7 mouse cellular contexts compared by ENCODE assay signal in the genomic region with DNA sequence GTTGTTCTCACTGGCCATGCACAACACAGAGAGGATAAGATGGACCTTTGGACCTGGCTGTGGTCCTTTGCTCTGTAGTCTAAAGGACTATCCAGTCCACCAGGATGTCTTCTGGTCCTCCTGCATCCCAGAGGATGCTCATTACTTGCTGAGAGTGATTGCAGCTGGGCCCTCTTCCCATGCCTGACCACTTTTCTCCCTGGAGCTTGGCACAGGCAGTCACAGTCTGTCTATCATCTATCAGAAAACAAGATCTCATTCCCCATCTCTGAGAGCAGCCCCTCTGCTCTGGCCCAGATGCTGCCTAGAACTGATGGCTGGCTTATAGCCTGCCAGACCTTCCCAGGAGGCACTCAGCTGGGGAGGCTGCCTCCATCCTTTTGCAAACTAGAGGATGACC.
A peak's percentile ranks its signal among the peaks of the same experiment; 100 is the strongest.
DNase-seq lines count a peak whose midpoint lies in the region; ATAC-seq and TF ChIP-seq lines count a peak whose summit lies in the region.

No protein-coding gene starts in this region.

- no peaks in the 10 kb centered on the region for H3K27me3 ChIP-seq in stomach, embryonic 14.5 days (ENCODE audit: control insufficient read depth, insufficient read depth, low read length)
- H3K27me3 ChIP-seq in stomach, postnatal 0 days (ENCODE audit: control insufficient read depth, insufficient read depth, low read length): no peaks in the 10 kb centered on the region
- no peaks in the 10 kb centered on the region for H3K27me3 ChIP-seq in forebrain, postnatal 0 days (ENCODE audit: insufficient read depth, low read length)
- H3K27me3 ChIP-seq in midbrain, embryonic 11.5 days (ENCODE audit: control insufficient read depth, insufficient read depth, low read length): peaks cover 3% of the 10 kb centered on the region; the same call in 1 of the 2 replicates
- peaks cover 20% of the 10 kb centered on the region for H3K27me3 ChIP-seq in liver, postnatal 0 days (ENCODE audit: insufficient read depth, low read length)

- intact Hi-C loops in left cerebral cortex, postnatal 36 days (cut with DNase I): no loop called here

- ATAC-seq in stomach, embryonic 14.5 days (ENCODE audit: insufficient number of reproducible peaks, insufficient read depth, low FRiP score, low read depth): no peak
- ATAC-seq in stomach, postnatal 0 days (ENCODE audit: low FRiP score, low TSS enrichment): no peak
- peak; percentile 41 for ATAC-seq in forebrain, postnatal 0 days
- peak; percentile 34; the same call in 1 of the 2 replicates for ATAC-seq in midbrain, embryonic 11.5 days (ENCODE audit: low FRiP score)
- no peak for ATAC-seq in liver, postnatal 0 days

- H3K4me1 ChIP-seq in stomach, embryonic 14.5 days (ENCODE audit: control insufficient read depth, insufficient read depth, low read length): peaks cover 9% of the 10 kb centered on the region
- H3K4me1 ChIP-seq in stomach, postnatal 0 days (replicated peaks; ENCODE audit: control insufficient read depth, insufficient read depth): 0 out of 2 replicates have a peak, but pooled peaks cover 4% of the 10 kb centered on the region
- H3K4me1 ChIP-seq in forebrain, postnatal 0 days (ENCODE audit: insufficient read depth): peaks cover 23% of the 10 kb centered on the region
- peaks cover 16% of the 10 kb centered on the region for H3K4me1 ChIP-seq in midbrain, embryonic 11.5 days (ENCODE audit: control insufficient read depth, insufficient read depth, low read length)
- H3K4me1 ChIP-seq in liver, postnatal 0 days (ENCODE audit: insufficient read depth): no peaks in the 10 kb centered on the region

- TF ChIP-seq CTCF in stomach, postnatal 0 days (IDR thresholded peaks at IDR 0.05; ENCODE audit: low read depth): no peak
- no peak for TF ChIP-seq CTCF in forebrain, postnatal 0 days (IDR thresholded peaks at IDR 0.05; ENCODE audit: low read depth)
- TF ChIP-seq CTCF in liver, postnatal 0 days (IDR thresholded peaks at IDR 0.05; ENCODE audit: low read depth): no peak

- peak overlapping the region; percentile 34; the same call in 1 of the 2 replicates for H3K4me2 ChIP-seq in stomach, embryonic 14.5 days (replicated peaks; ENCODE audit: low read depth, low read length)
- no peak overlapping the region for H3K4me2 ChIP-seq in stomach, postnatal 0 days (replicated peaks; ENCODE audit: low read depth)
- peak overlapping the region; percentile 30; the same call in 1 of the 2 replicates for H3K4me2 ChIP-seq in forebrain, postnatal 0 days (ENCODE audit: low read depth)
- peak overlapping the region; percentile 42; the same call in 1 of the 2 replicates for H3K4me2 ChIP-seq in midbrain, embryonic 11.5 days
- H3K4me2 ChIP-seq in liver, postnatal 0 days (ENCODE audit: low read depth, low read length): no peak overlapping the region

- TF ChIP-seq EP300 in stomach, postnatal 0 days (optimal IDR thresholded peaks at IDR 0.05): no peak
- TF ChIP-seq EP300 in liver, postnatal 0 days (IDR thresholded peaks at IDR 0.05; ENCODE audit: low read depth): no peak

- DNase-seq in stomach, postnatal 0 days (ENCODE audit: low spot score): no peak
- no peak for DNase-seq in forebrain, postnatal 0 days
- DNase-seq in midbrain, embryonic 11.5 days (ENCODE audit: low spot score, missing footprints): no peak
- DNase-seq in liver, postnatal 0 days: no peak
- no peak for DNase-seq in spleen, postnatal 4 days (ENCODE audit: low spot score in 2 of 2)
- DNase-seq in left cerebral cortex, postnatal 36 days (ENCODE audit: low spot score in 2 of 2): no peak

- H3K9me3 ChIP-seq in stomach, embryonic 14.5 days (ENCODE audit: control insufficient read depth, low read depth, low read length): no peaks in the 10 kb centered on the region
- H3K9me3 ChIP-seq in stomach, postnatal 0 days (ENCODE audit: control insufficient read depth, low read length): no peaks in the 10 kb centered on the region
- H3K9me3 ChIP-seq in forebrain, postnatal 0 days (ENCODE audit: low read length): no peaks in the 10 kb centered on the region
- no peaks in the 10 kb centered on the region for H3K9me3 ChIP-seq in midbrain, embryonic 11.5 days (ENCODE audit: control insufficient read depth, low read length)
- H3K9me3 ChIP-seq in liver, postnatal 0 days (ENCODE audit: low read length): no peaks in the 10 kb centered on the region

- no peak overlapping the region for H3K9ac ChIP-seq in stomach, embryonic 14.5 days (replicated peaks; ENCODE audit: low read depth, low read length)
- no peak overlapping the region for H3K9ac ChIP-seq in stomach, postnatal 0 days (ENCODE audit: low read length)
- H3K9ac ChIP-seq in forebrain, postnatal 0 days: no peak overlapping the region
- H3K9ac ChIP-seq in midbrain, embryonic 11.5 days (ENCODE audit: low read length): no peak overlapping the region
- no peak overlapping the region for H3K9ac ChIP-seq in liver, postnatal 0 days (replicated peaks)

- no peak overlapping the region for H3K4me3 ChIP-seq in stomach, embryonic 14.5 days (ENCODE audit: low read depth, low read length)
- no peak overlapping the region for H3K4me3 ChIP-seq in stomach, postnatal 0 days (ENCODE audit: low read depth, low read length)
- H3K4me3 ChIP-seq in forebrain, postnatal 0 days (ENCODE audit: low read depth, low read length): no peak overlapping the region
- no peak overlapping the region for H3K4me3 ChIP-seq in midbrain, embryonic 11.5 days (ENCODE audit: low read depth, low read length)
- H3K4me3 ChIP-seq in liver, postnatal 0 days (ENCODE audit: low read depth, low read length): no peak overlapping the region

- no peak overlapping the region for H3K27ac ChIP-seq in stomach, embryonic 14.5 days (ENCODE audit: low read length)
- H3K27ac ChIP-seq in stomach, postnatal 0 days (replicated peaks): no peak overlapping the region
- H3K27ac ChIP-seq in forebrain, postnatal 0 days (ENCODE audit: low read depth, low read length): peak overlapping the region; percentile 46; the same call in 1 of the 2 replicates
- H3K27ac ChIP-seq in midbrain, embryonic 11.5 days (ENCODE audit: low read depth, low read length): peak overlapping the region; percentile 31; the same call in 1 of the 2 replicates
- H3K27ac ChIP-seq in liver, postnatal 0 days (ENCODE audit: low read depth): no peak overlapping the region

- no peaks in the 10 kb centered on the region for H3K36me3 ChIP-seq in stomach, embryonic 14.5 days (ENCODE audit: control insufficient read depth, insufficient read depth, low read length)
- no peaks in the 10 kb centered on the region for H3K36me3 ChIP-seq in stomach, postnatal 0 days (ENCODE audit: control insufficient read depth, insufficient read depth, low read length)
- H3K36me3 ChIP-seq in forebrain, postnatal 0 days (ENCODE audit: insufficient read depth): no peaks in the 10 kb centered on the region
- H3K36me3 ChIP-seq in midbrain, embryonic 11.5 days (ENCODE audit: control insufficient read depth, insufficient read depth, low read length): no peaks in the 10 kb centered on the region
- no peaks in the 10 kb centered on the region for H3K36me3 ChIP-seq in liver, postnatal 0 days (replicated peaks; ENCODE audit: insufficient read depth, low read length)

Comparison
In these comparisons a context has a peak if more than half of its experiments do, and no peak if none do; other contexts are left out.
1. H3K4me2 ChIP-seq: peak in stomach, embryonic 14.5 days (single experiment), forebrain, postnatal 0 days (single experiment) and midbrain, embryonic 11.5 days (single experiment); none in stomach, postnatal 0 days (single experiment) and liver, postnatal 0 days (single experiment).
2. ATAC-seq: peak in forebrain, postnatal 0 days (single experiment) and midbrain, embryonic 11.5 days (single experiment); none in stomach, embryonic 14.5 days (single experiment), stomach, postnatal 0 days (single experiment) and liver, postnatal 0 days (single experiment).
3. H3K27ac ChIP-seq: peak in forebrain, postnatal 0 days (single experiment) and midbrain, embryonic 11.5 days (single experiment); none in stomach, embryonic 14.5 days (single experiment), stomach, postnatal 0 days (single experiment) and liver, postnatal 0 days (single experiment).